Mouse (Mus musculus) embryonic fibroblast, embryonic 13.5 days (primary cell): ENCODE results near the gene Tmub2. TPM values are rescaled to one million over a fixed set of nuclear protein-coding genes. Genes with fewer than 3 reads are reported as not detected.

Experiments used
- H3K27ac ChIP-seq: 2 replicates; pipeline ENCODE4 v1.5.1; 2012; ENCODE audit warnings: low read length, control low read depth, inconsistent platforms; ENCODE audit not compliant: insufficient read depth
- H3K4me1 ChIP-seq: 2 replicates; pipeline ENCODE4 v1.6.1; 2011; ENCODE audit warnings: low read length; ENCODE audit not compliant: control insufficient read depth, insufficient read depth
- H3K4me3 ChIP-seq: 2 replicates; pipeline ENCODE4 v1.5.1; 2011; ENCODE audit warnings: mild to moderate bottlenecking, control low read depth, low read length; ENCODE audit not compliant: insufficient read depth
- CTCF ChIP-seq: IDR thresholded peaks from 2 replicates; pipeline ENCODE4 v1.5.1; 2011; ENCODE audit warnings: mild to moderate bottlenecking, control low read depth, low read length, moderate library complexity, borderline replicate concordance; ENCODE audit not compliant: insufficient read depth
- POLR2A ChIP-seq: IDR thresholded peaks from 2 replicates; pipeline ENCODE4 v1.6.1; 2011; ENCODE audit warnings: low read depth, mild to moderate bottlenecking, control low read depth, low read length, moderate library complexity
- polyA plus RNA-seq: library from polyadenylated mRNA; stranded (reverse); fragments of >200 nt; gene quantifications from 2 replicates; pipeline ENCODE4 v1.2.4, GENCODE M21; 2011; ENCODE audit warnings: low read depth; ENCODE audit not compliant: missing spikeins, insufficient read length

Tmub2 gene
- polyA plus RNA-seq, 1 experiment: 44.6 TPM

DNA sequence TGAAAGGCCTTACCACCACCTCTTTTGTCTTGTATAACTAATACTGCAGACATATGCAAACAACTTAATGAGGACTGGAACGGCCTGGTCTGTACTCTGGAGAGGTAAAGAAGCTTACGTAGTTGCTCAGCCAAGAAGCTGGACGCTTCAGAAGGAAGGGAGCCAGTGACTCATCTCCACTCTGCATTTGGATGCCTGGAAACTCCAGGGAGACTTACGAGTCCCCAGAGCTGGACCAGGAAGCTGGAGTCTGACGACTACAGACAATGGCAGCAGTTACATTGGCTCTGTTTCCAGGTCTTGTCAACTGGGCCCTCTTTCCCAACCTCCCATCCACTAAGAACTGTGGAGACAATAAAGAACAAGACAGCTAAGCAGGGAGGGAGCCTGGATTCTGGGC is 42.5 kb downstream of the Tmub2 start:
- no peak overlapping the region for H3K27ac ChIP-seq
- TF ChIP-seq POLR2A: no peak
- TF ChIP-seq CTCF: no peak
- no peaks in the 10 kb centered on the region; the same call in 1 of the 2 replicates for H3K4me1 ChIP-seq
- no peak overlapping the region for H3K4me3 ChIP-seq

DNA sequence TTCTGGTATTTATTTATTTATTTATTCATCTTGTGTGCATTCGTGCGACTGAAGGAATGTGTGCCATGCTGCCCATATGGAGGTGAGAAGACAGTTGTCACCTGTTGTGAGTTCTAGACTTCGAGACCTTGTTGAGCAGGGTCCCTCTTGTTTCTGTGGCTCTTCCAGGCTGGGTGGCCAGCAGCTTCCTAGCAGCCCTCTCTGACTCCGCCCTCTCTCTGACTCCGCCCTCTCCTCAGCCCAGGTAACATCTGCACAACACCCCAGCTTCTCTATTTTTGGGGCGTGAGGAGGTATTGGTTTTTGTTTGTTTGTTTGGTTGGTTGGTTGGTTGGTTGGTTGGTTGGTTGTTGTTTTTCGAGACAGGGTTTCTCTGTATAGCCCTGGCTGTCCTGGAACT is 43.1 kb downstream of the Tmub2 start:
- no peak overlapping the region for H3K27ac ChIP-seq
- TF ChIP-seq POLR2A (no peak), CTCF (no peak)
- H3K4me1 ChIP-seq: no peaks in the 10 kb centered on the region; the same call in 1 of the 2 replicates
- H3K4me3 ChIP-seq: no peak overlapping the region

DNA sequence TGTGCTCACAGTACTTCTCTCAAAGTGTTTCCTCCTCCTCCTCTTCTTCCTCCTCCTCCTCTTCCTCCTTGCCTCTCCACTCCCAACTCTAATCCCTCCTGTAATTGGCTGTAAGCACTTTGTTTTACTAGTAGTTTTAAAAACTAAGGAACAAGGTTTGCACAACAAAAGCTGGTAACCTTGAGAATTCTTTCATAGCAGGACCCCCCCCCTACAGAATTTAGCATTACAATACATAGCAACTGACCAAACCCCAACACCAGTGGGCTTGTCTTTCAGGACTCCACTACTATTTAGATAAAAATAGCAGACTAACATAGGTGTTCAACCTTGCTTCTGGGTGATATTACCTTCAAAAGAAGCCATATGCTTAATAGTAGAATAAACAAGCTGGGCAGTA is 44.8 kb downstream of the Tmub2 start:
- Histone ChIP-seq H3K4me3 (no peak overlapping the region), H3K27ac (no peak overlapping the region), H3K4me1 (no peaks in the 10 kb centered on the region; the same call in 1 of the 2 replicates)
- TF ChIP-seq CTCF: no peak
- TF ChIP-seq POLR2A: no peak

DNA sequence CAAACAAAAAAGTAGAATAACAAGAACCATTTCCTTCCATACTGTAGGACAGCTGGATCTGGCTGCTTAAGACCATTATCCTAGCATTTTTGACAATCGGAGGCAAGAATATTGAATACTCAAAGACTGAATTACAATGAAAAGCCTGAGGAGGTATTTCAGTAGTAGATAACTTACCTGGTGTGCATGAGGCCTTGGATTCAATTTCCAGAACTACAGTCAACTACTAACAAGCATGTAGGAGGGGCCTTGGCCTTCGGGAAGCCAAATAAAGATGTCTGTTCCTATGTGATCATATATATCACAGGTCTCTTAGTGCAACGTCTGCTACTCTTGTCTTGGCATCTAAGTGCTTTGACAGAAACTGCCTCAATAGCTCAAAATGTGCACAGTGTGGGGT is 45.3 kb downstream of the Tmub2 start:
- no peak for TF ChIP-seq POLR2A
- no peak for TF ChIP-seq CTCF
- Histone ChIP-seq H3K27ac (no peak overlapping the region), H3K4me3 (no peak overlapping the region), H3K4me1 (no peaks in the 10 kb centered on the region; the same call in 1 of the 2 replicates)

DNA sequence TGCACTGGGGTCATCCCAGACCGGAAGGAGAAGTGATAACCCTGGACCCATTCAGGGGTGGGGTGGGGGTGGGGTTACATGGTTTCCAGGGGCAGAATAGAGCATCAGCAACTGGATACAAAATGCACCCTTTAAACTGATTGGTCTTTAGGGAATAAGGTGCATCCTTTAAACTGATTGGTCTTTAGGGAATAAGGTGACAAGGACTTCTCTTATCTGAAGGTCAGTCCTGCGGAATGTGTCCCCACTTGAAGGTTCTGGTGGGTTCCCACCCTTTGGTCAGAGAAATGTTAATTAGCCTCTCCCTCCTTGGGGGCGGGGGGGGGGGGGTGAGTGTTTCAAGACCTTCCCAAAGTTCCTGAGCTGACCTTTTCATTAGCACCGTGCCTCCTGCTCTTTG is 47.1 kb downstream of the Tmub2 start:
- TF ChIP-seq POLR2A (no peak), CTCF (no peak)
- Histone ChIP-seq H3K4me1 (no peaks in the 10 kb centered on the region; the same call in 1 of the 2 replicates), H3K27ac (no peak overlapping the region), H3K4me3 (no peak overlapping the region)

- Histone ChIP-seq H3K4me3 (no peak overlapping the region), H3K27ac (no peak overlapping the region), H3K4me1 (no peaks in the 10 kb centered on the region)
- TF ChIP-seq CTCF (no peak), POLR2A (no peak)
Measured at GRCm38 (mm10) chr11:102333061-102333460, 48.3 kb downstream of the Tmub2 start.

GRCm38 (mm10) chr11:102334010-102334409 is 49.3 kb downstream of the Tmub2 start:
- no peaks in the 10 kb centered on the region for H3K4me1 ChIP-seq
- no peak overlapping the region for H3K4me3 ChIP-seq
- no peak overlapping the region for H3K27ac ChIP-seq
- no peak for TF ChIP-seq POLR2A
- no peak for TF ChIP-seq CTCF

- Histone ChIP-seq H3K4me3 (no peak overlapping the region), H3K4me1 (no peaks in the 10 kb centered on the region), H3K27ac (no peak overlapping the region)
- TF ChIP-seq POLR2A (no peak), CTCF (no peak)
Measured at GRCm38 (mm10) chr11:102334973-102335700, 50.4 kb downstream of the Tmub2 start.

DNA sequence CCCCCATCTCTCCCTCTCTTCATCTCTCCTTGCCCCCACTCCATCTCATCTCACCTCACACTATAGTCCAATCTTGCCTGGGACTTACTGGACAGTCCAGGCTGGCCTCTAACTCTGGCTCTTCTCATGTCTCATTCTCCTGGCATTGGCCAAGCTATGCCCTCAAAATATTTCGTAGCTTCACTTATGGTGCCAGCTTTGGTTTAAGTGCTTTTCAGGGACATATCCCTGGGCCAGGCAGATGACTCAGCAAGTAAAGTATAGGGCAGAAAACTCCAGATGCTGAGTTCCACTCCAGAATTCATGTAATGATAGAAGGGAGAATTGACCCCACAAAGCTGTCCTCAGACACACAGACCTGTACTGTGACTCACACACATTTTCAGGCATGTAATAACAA is 51.5 kb downstream of the Tmub2 start:
- H3K27ac ChIP-seq: no peak overlapping the region
- TF ChIP-seq POLR2A (no peak), CTCF (no peak)
- H3K4me1 ChIP-seq: no peaks in the 10 kb centered on the region
- H3K4me3 ChIP-seq: no peak overlapping the region

- Histone ChIP-seq H3K4me1 (no peaks in the 10 kb centered on the region), H3K27ac (no peak overlapping the region), H3K4me3 (no peak overlapping the region)
- TF ChIP-seq CTCF (no peak), POLR2A (no peak)
Measured at GRCm38 (mm10) chr11:102337921-102338320, 53.2 kb downstream of the Tmub2 start.
